Mouse (Mus musculus) bone marrow, adult 2 months (tissue): Measurements from ENCODE around the gene Mipol1. TPM values are rescaled to one million over a fixed set of nuclear protein-coding genes. Genes with fewer than 3 reads are reported as not detected.

Experiments
- H3K27ac ChIP-seq: fragments of 200-500 bp; 2 replicates; pipeline ENCODE4 v1.5.1; 2012; ENCODE audit warnings: low read depth, mild to moderate bottlenecking, control low read depth, inconsistent platforms, low read length; ENCODE audit not compliant: control insufficient read depth, poor library complexity, insufficient read depth
- H3K4me1 ChIP-seq: fragments of 200-500 bp; 2 replicates; pipeline ENCODE4 v1.6.1; 2011; ENCODE audit warnings: low read length; ENCODE audit not compliant: control insufficient read depth, insufficient read depth
- H3K4me3 ChIP-seq: fragments of 200-500 bp; replicated peaks from 2 replicates; pipeline ENCODE3; 2011; ENCODE audit warnings: mild to moderate bottlenecking, low read depth, low read length, control low read depth; ENCODE audit not compliant: control insufficient read depth
- CTCF ChIP-seq: fragments of 200-500 bp; IDR thresholded peaks from 2 replicates; pipeline ENCODE4 v1.5.1; 2011; ENCODE audit warnings: low read length, control low read depth; ENCODE audit not compliant: control insufficient read depth, insufficient read depth
- POLR2A ChIP-seq: fragments of 200-500 bp; IDR thresholded peaks from 2 replicates; pipeline ENCODE4 v1.6.1; 2011; ENCODE audit warnings: low read depth, mild to moderate bottlenecking, control low read depth, low read length, borderline replicate concordance; ENCODE audit not compliant: control insufficient read depth
- WGBS: fragments of 180-500 bp; shearing (Covaris S2); methylation state at CpG from one replicate; pipeline ENCODE4 v1.1.7; 2018; 5-methylcytosine and 5-hydroxymethylcytosine counted together
- polyA plus RNA-seq: library from polyadenylated mRNA; stranded (reverse); fragments of >200 nt; gene quantifications from 2 replicates; pipeline ENCODE4 v1.2.4, GENCODE M21; 2011; ENCODE audit warnings: low replicate concordance; ENCODE audit not compliant: missing spikeins, insufficient read depth, insufficient read length

Gene Mipol1
- polyA plus RNA-seq, 1 experiment: 2.5 TPM

DNA sequence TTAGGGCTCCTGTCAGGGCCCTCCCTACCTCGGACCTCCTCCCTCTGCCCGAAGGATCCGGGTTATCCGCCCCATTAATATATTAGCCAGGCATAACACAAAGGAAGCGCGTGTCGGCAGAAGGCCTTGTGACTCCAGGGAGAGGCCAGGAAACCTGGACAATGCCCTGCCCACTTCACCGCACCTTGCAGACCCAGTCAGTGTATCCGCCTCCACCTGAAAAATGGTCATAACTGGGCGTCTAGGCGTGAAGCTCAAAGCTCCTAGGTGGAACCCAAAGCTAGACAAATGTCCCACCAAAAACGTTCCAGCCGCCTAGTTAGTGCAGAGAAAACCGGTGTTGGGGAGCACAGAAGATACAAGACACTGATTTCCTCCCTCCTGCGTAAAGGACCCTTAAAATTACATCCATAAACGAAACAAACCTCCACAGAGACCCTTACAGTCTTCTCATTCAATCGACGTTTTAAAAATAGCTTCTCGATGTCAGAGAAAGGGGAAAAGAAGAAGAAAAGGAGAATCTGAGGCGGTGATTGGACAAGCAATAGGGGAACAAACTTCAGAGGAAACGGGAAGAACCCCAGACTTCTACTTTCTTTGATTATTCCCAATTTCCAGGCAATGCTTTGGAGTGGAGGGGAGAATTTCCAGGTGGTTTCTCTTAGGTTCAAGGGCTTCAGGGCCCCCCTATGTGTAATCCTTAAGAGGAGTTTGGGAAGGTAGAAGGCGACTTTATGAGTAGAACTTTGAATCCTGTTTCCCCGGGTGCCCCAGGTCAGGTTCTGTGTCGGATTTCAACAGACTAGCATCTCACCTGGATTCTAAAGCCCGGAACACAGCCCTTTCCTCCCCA lies 306.1 kb downstream of the Mipol1 start:
- Histone ChIP-seq H3K4me3 (no peak overlapping the region), H3K4me1 (no peaks in the 10 kb centered on the region), H3K27ac (no peak overlapping the region)
- 6% methylated on average over 25 of the region's 25 CpGs for WGBS
- no peak for TF ChIP-seq POLR2A
- no peak for TF ChIP-seq CTCF

GRCm38 (mm10) chr12:57536909-57537670 lies 306.9 kb downstream of the Mipol1 start:
- 12% methylated on average over 11 of the region's 11 CpGs for WGBS
- H3K27ac ChIP-seq: no peak overlapping the region
- no peak for TF ChIP-seq POLR2A
- TF ChIP-seq CTCF: no peak
- H3K4me1 ChIP-seq: no peaks in the 10 kb centered on the region
- H3K4me3 ChIP-seq: no peak overlapping the region

GRCm38 (mm10) chr12:57537791-57538587 lies 307.8 kb downstream of the Mipol1 start:
- H3K27ac ChIP-seq: no peak overlapping the region
- TF ChIP-seq CTCF: no peak
- TF ChIP-seq POLR2A: no peak
- WGBS: 4% methylated on average over 21 of the region's 21 CpGs
- H3K4me1 ChIP-seq: no peaks in the 10 kb centered on the region
- no peak overlapping the region for H3K4me3 ChIP-seq

DNA sequence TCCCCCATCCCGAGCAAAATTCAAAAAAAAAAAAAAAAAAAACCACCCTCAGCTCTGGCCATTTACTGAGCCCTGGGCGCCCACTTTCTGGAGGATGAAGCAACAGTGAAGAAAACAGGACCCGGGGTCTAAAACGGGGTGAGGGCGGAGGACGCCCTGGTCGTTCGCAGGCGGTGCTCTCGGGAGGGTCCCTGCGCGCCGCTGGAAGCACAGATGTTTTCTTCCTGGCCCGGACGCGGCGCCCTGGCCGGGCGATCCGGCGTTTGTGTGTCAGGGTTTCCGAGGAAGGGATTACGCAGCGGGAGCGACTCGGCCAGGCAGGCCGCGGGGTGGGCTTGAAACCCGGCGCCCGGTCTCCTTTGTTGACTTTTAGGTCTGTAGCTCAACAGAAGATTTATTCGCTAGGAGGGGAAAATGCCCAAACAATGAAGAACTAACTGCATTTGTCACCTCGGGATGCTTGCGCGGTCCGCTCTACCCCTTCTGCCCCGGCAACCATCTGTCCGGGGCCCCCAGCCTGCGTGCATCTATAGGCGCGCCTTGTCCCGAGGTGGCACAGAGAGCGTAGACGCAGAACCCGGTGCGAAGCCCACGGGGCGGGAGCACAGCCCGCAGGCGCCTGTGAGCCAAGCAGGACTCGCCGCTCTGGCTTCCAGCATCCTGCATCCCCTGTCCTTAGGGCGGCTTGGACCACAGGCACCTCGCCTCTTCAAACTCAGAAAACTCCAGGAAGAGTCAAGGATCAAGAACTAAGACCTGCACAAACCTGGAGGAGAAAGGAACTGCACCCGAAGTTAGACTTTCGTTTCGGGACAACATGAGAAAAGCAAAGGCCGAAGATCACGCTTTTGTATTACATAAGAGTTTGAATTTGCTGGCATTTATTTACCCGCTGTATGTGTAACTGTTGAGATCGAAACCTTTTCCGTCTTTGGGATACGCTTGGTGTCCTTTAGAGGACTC lies 308.6 kb downstream of the Mipol1 start:
- H3K4me1 ChIP-seq: no peaks in the 10 kb centered on the region
- H3K27ac ChIP-seq: no peak overlapping the region
- TF ChIP-seq POLR2A: no peak
- TF ChIP-seq CTCF: no peak
- no peak overlapping the region for H3K4me3 ChIP-seq
- whole genome bisulfite sequencing: 2% methylated on average over 63 of the region's 63 CpGs

DNA sequence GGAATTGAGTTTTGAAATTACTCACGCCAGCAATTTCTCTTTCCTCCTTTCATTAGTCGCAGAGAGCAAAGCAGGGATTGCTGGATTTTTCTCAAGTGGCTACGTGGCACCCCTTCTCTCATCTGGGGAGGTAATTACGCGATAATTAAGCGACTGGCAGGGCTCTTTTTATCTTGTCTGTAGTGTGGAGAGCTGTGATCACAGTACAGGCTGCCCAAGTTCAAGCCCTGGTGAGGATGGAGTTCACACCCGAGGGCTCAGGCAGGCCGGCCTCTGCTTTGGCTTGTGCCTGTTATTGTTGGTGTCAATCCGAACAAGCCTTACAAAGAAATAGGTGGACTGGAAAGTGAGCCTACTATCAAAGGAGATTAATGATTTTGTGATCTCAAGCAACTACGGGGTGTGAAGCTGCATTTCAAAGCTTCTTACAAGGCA lies 309.3 kb downstream of the Mipol1 start:
- WGBS: 4% methylated on average over 10 of the region's 10 CpGs
- TF ChIP-seq CTCF: no peak
- TF ChIP-seq POLR2A: no peak
- Histone ChIP-seq H3K4me1 (no peaks in the 10 kb centered on the region), H3K27ac (no peak overlapping the region), H3K4me3 (no peak overlapping the region)

DNA sequence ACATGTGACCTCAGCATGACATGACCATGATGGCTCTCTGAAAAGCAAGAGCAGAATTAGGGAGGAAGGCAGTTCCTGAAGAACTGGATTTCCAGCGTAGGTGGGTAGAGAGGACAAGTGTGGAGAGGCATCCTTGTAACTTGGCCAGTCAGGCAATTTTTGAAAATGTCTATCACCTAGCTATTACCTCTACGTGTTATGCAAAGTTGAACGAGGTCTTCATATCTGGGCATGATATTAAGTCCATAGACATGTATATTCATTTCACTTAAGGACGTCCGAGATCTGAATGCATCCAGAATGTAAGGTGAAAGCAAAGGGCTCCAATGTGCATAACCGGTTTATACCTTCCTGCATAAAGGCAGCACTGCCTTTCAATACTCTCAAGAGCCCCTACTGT lies 310.9 kb downstream of the Mipol1 start:
- TF ChIP-seq POLR2A (no peak), CTCF (no peak)

GRCm38 (mm10) chr12:57541931-57542745 lies 311.9 kb downstream of the Mipol1 start:
- Histone ChIP-seq H3K27ac (no peak overlapping the region), H3K4me1 (no peaks in the 10 kb centered on the region), H3K4me3 (no peak overlapping the region)
- TF ChIP-seq CTCF: no peak
- WGBS: 6% methylated on average over 46 of the region's 46 CpGs

More for the DNA sequence above, 310.9 kb downstream of the Mipol1 start:
- 17% methylated on average over 6 of the region's 6 CpGs for WGBS
- no peak overlapping the region for H3K27ac ChIP-seq
- H3K4me3 ChIP-seq: no peak overlapping the region
- H3K4me1 ChIP-seq: no peaks in the 10 kb centered on the region
